Mouse (Mus musculus) stomach, postnatal 0 days (tissue): Measurements from ENCODE around the gene Olfr1076. TPM values are rescaled to one million over a fixed set of nuclear protein-coding genes. Genes with fewer than 3 reads are reported as not detected.
"Not testable (repeated sequence)": the region's sequence is repeated elsewhere in the genome, so short reads cannot be mapped to it uniquely, and the experiment has no call there.

Experiments used
- ATAC-seq: fragments of 200-750 bp; cut with Nextera tagmentation; 2 replicates; pipeline ENCODE4 v1.8.0; 2017; ENCODE audit not compliant: low FRiP score, low TSS enrichment
- DNase-seq: peaks from one replicate; pipeline ENCODE4 v3.0.0-alpha.2; 2016; ENCODE audit warnings: low spot score
- H3K27ac ChIP-seq: fragments of 300-500 bp; sonication (generic); replicated peaks from 2 replicates; pipeline ENCODE4 v1.5.1; 2014; ENCODE audit warnings: mild to moderate bottlenecking, control low read depth
- H3K27me3 ChIP-seq: fragments of 300-500 bp; sonication (generic); 2 replicates; pipeline ENCODE4 v1.6.1; 2014; ENCODE audit warnings: low read length; ENCODE audit not compliant: control insufficient read depth, insufficient read depth
- H3K36me3 ChIP-seq: fragments of 300-500 bp; sonication (generic); 2 replicates; pipeline ENCODE4 v1.6.1; 2014; ENCODE audit warnings: low read length, mixed read lengths; ENCODE audit not compliant: control insufficient read depth, insufficient read depth
- H3K4me1 ChIP-seq: fragments of 300-500 bp; sonication (generic); replicated peaks from 2 replicates; pipeline ENCODE4 v1.6.1; 2014; ENCODE audit warnings: antibody characterized with exemption; ENCODE audit not compliant: control insufficient read depth, insufficient read depth
- H3K4me2 ChIP-seq: fragments of 300-500 bp; sonication (generic); replicated peaks from 2 replicates; pipeline ENCODE4 v1.6.1; 2014; ENCODE audit warnings: low read depth, mild to moderate bottlenecking, control low read depth, moderate library complexity
- H3K4me3 ChIP-seq: fragments of 300-500 bp; sonication (generic); 2 replicates; pipeline ENCODE4 v1.5.1; 2014; ENCODE audit warnings: low read depth, low read length, control low read depth
- H3K9ac ChIP-seq: fragments of 300-500 bp; sonication (generic); 2 replicates; pipeline ENCODE4 v1.6.1; 2014; ENCODE audit warnings: mild to moderate bottlenecking, low read length, control low read depth, mixed read lengths
- H3K9me3 ChIP-seq: fragments of 300-500 bp; sonication (generic); 2 replicates; pipeline ENCODE4 v1.6.1; 2016; ENCODE audit warnings: low read length; ENCODE audit not compliant: control insufficient read depth
- CTCF ChIP-seq: IDR thresholded peaks from 2 replicates; pipeline ENCODE4 v1.5.1; 2016; ENCODE audit warnings: antibody characterized with exemption, low read depth, mild to moderate bottlenecking, moderate library complexity
- EP300 ChIP-seq: optimal IDR thresholded peaks from 2 replicates; pipeline ENCODE3; 2016; ENCODE audit warnings: antibody characterized with exemption
- WGBS: fragments of 180-500 bp; shearing (Covaris S2); extraction: QIAGEN DNeasy Blood & Tissue Kit; methylation state at CpG from one replicate; pipeline ENCODE4 v1.1.7; 2014; 5-methylcytosine and 5-hydroxymethylcytosine counted together
- polyA plus RNA-seq: library from polyadenylated mRNA; unstranded; fragments of >200 nt; fragmentation: Nextera tagmentation; extraction: Ambion mirVana; gene quantifications from 2 replicates; pipeline ENCODE4 v1.2.1, GENCODE M21; 2015

The Olfr1076 gene
- not detected in 2 replicates for polyA plus RNA-seq

DNA sequence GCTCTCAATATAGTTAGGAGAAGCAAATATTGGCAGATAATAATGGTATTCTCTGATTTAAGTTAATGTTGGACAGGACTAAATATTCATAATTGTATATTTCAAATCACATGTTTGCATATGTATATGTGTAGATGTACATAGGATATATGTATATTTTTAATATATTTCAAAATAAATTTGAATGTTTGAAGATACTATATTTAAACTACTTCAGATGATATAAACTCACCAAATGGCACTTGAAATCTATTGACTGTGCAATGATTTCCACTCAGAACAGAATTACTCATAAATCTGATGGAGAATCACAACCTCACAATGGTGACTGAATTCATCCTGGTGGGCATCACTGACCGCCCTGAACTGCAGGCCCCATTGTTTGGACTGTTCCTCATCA, at the start of gene Olfr1076:
Gene Olfr1076 (plus strand): TSS at position 301 of the 400 bp plus-strand sequence.
- TF ChIP-seq CTCF (no peak), EP300 (no peak)
- Histone ChIP-seq H3K4me2 (no peak within 1 kb of the TSS), H3K36me3 (no peaks in the 10 kb centered on the region), H3K4me3 (no peak within 1 kb of the TSS), H3K9me3 (no peaks in the 10 kb centered on the region), H3K27me3 (no peaks in the 10 kb centered on the region), H3K4me1 (no peaks in the 10 kb centered on the region), H3K9ac (no peak within 1 kb of the TSS), H3K27ac (no peak within 1 kb of the TSS)
- DNase-seq (no peak), ATAC-seq (no peak)
- WGBS = 72% methylated on average over 1 of the region's 1 CpGs

DNA sequence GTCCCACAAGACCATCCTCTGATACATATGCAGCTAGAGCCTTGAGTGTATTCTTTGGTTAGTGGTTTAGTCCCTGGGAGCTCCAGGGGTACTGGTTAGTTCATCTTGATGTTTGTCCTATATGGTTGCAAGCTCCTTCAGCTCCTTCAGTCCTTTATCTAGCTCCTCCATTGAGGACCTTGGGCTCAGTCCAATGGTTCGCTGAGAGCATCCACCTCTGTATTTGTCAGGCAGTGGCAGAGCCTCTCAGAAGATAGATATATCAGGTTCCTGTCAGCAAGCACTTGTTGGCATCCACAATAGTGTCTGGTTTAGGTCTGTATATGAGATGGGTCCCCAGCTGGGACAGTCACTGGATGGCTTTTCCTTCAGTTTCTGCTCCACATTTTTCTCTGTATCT, 47.8 kb upstream of the Olfr1076 start:
- H3K4me3 ChIP-seq = no peak overlapping the region
- H3K27ac ChIP-seq = no peak overlapping the region
- ATAC-seq (no peak), DNase-seq (no peak)
- TF ChIP-seq EP300 (no peak), CTCF (no peak)
- no peak overlapping the region for H3K4me2 ChIP-seq
- H3K4me1 ChIP-seq = no peaks in the 10 kb centered on the region
- H3K9ac ChIP-seq = no peak overlapping the region
- H3K9me3 ChIP-seq = no peaks in the 10 kb centered on the region
- H3K36me3 ChIP-seq = no peaks in the 10 kb centered on the region
- 77% methylated on average over 1 of the region's 1 CpGs for WGBS
- H3K27me3 ChIP-seq = no peaks in the 10 kb centered on the region

DNA sequence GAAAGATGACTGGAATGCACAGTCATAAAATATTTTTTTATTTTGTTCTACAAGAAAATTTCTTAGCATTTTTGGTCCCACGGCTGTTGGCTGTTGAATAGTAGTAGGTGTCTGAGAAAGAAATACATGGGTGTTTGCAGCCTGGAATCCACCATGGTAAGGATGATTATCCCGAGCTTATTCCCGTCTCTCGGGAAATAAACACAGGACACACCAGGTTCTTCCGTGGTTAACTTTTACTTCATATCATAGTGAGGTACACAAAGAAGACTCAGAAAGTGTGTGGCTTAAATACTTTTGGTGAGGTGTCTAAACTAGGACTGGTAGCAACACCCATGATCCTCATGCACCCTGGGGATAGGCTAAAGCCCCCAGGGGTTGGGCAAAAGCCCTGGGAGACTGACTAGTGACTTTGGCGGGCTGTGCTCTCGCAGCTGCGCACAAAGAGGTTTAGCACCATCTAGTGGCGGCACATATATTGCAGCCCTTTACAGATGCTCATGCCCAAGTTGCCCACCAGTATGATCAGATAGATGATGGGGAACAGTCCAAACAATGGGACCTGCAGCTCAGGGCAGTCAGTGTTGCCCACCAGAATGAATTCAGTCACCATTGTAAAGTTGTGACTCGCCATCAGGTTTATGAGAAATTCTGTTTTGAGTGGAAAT, 43.7 kb upstream of the Olfr1076 start:
- Histone ChIP-seq H3K27me3 (no peaks in the 10 kb centered on the region), H3K27ac (no peak overlapping the region), H3K4me2 (0 out of 2 replicates have a peak overlapping the region, but pooled peaks have one; percentile 33), H3K9me3 (no peaks in the 10 kb centered on the region), H3K36me3 (no peaks in the 10 kb centered on the region), H3K9ac (no peak overlapping the region), H3K4me3 (no peak overlapping the region), H3K4me1 (no peaks in the 10 kb centered on the region)
- DNase-seq (peak; percentile 43), ATAC-seq (no peak)
- 21% methylated on average over 10 of the region's 10 CpGs for WGBS
- peak; percentile 80 for TF ChIP-seq CTCF
- no peak for TF ChIP-seq EP300

DNA sequence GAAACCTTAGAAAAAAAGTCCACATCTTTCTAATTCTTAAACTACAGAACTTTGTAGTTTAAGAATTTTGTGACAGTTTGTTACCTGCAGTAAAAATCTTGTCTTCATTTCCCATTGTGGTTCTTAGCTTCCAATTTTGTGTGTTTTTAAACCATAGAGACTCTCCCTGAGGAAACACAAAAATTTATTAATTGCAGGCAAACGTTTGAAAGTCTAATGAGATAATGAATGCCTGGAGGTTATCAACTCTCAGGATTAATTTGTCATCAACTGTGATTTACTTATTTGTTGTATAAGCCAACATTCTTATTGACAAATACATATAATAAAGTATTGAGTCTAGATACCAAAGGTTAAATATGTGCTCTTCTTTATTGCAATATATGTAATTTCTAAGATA, 21.0 kb upstream of the Olfr1076 start, which contains the start of gene Olfr228:
Gene Olfr228 (minus strand): TSS at position 101 of the 400 bp plus-strand sequence.
- H3K4me1 ChIP-seq = no peaks in the 10 kb centered on the region
- H3K4me2 ChIP-seq = no peak within 1 kb of the TSS
- no peaks in the 10 kb centered on the region for H3K36me3 ChIP-seq
- TF ChIP-seq CTCF (no peak), EP300 (no peak)
- H3K27ac ChIP-seq = no peak within 1 kb of the TSS
- H3K4me3 ChIP-seq = no peak within 1 kb of the TSS
- no peak for DNase-seq
- H3K27me3 ChIP-seq = no peaks in the 10 kb centered on the region
- no peaks in the 10 kb centered on the region for H3K9me3 ChIP-seq
- no peak within 1 kb of the TSS for H3K9ac ChIP-seq
- 32% methylated on average over 1 of the region's 1 CpGs for WGBS
- ATAC-seq = no peak

DNA sequence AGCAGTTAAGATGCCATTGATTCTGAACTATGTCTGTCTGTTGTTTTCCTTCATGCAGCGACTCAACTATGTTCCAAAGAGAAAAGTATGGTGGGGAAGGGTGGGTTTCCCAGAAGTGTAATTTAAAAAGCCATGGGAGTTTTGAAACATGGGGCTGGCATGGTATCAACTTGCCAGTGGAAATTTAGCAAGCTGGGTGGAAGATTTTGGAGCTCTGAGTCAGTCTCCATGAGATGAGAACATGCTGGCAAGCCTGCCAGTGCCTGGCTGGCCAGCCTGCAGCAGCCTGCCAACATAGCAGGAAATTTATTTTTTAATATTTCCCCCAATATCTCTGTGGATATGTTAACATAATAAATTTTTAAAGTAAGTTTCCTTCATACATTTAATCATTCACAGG, 22.7 kb downstream of the Olfr1076 start:
- Histone ChIP-seq H3K4me3 (no peak overlapping the region), H3K9me3 (no peaks in the 10 kb centered on the region), H3K9ac (no peak overlapping the region), H3K4me1 (no peaks in the 10 kb centered on the region), H3K27ac (no peak overlapping the region), H3K27me3 (no peaks in the 10 kb centered on the region), H3K4me2 (no peak overlapping the region), H3K36me3 (no peaks in the 10 kb centered on the region)
- no peak for ATAC-seq
- TF ChIP-seq EP300 = no peak
- no peak for TF ChIP-seq CTCF
- no peak for DNase-seq
- WGBS = 69% methylated on average over 1 of the region's 1 CpGs

DNA sequence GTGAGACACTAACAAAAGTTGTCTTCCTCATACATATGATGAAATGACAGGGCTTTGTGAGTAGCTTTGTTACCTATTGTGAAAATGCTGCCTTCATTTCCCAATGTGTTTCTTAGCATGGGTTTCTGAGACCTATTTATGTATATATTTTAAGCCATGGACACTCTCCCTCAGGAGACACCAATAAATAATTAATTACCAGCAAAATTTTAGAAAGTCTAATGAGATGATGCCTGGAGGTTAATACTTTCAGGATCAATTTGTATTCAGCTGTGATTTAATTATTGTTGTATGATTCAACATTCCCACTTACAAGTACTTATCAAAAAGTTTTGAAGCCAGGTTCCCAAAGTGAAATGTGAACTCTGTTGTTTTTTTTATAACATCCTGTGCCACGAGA, 34.1 kb downstream of the Olfr1076 start, which contains the start of gene Olfr1079:
Gene Olfr1079 (minus strand): TSS at position 101 of the 400 bp plus-strand sequence.
- no peak within 1 kb of the TSS for H3K9ac ChIP-seq
- TF ChIP-seq EP300 (no peak), CTCF (no peak)
- no peak within 1 kb of the TSS for H3K27ac ChIP-seq
- DNase-seq (no peak), ATAC-seq (no peak)
- WGBS = 64% methylated on average over 1 of the region's 1 CpGs
- no peak within 1 kb of the TSS for H3K4me2 ChIP-seq
- no peak within 1 kb of the TSS for H3K4me3 ChIP-seq
- H3K27me3 ChIP-seq = no peaks in the 10 kb centered on the region
- no peaks in the 10 kb centered on the region for H3K9me3 ChIP-seq
- H3K4me1 ChIP-seq = no peaks in the 10 kb centered on the region
- H3K36me3 ChIP-seq = no peaks in the 10 kb centered on the region

DNA sequence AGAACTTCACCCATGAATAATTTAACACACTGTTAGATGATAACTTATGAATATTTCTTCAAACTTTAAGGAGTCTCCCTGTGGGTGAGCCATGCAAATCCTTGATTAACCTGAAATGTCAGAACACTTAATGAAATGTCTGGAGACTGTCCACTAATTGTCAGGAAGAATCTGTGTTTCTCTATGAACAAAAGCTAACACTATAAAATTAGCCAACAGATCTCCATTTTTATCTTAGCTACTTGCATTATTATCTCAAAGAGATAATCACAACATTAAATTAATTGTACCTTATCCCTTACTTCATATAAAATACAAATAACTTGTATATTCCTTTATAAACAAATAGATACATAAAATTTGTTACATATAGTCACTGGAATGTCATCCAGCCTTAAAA, 49.9 kb downstream of the Olfr1076 start, which contains the start of gene Olfr1080:
Gene Olfr1080 (minus strand): TSS at position 101 of the 400 bp plus-strand sequence.
- H3K27me3 ChIP-seq, H3K36me3 ChIP-seq, ATAC-seq, H3K4me3 ChIP-seq, H3K9ac ChIP-seq, H3K4me1 ChIP-seq, DNase-seq, H3K9me3 ChIP-seq, H3K27ac ChIP-seq, H3K4me2 ChIP-seq: not testable (repeated sequence)
